Mouse (Mus musculus): ENCODE data around the gene Olfr23.
"Not testable (repeated sequence)": the region's sequence is repeated elsewhere in the genome, so short reads cannot be mapped to it uniquely, and the experiment has no call there.

Gene Olfr23

DNA sequence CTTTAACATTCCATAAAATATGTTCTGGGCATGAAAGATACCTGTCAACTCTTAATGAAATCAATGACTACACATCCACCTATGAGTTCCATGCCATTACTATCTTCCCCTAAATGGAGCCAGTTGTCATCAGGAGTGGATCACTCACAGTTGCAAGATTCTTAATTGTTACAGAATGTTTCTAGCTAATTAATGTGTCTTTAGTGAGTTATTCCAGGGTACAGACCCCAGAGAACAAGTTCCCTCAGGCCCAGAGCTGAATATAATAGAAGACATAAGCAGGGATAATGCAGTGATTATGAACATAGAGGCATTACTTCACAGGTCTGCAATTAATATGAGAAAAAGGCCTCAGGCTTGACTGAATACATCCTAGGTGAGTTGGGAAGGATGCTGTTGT, at the start of gene Olfr23:
Gene Olfr23, plus strand, starts transcription at position 301 of the 400 bp plus-strand sequence.
- DNase-seq, result no peak

DNA sequence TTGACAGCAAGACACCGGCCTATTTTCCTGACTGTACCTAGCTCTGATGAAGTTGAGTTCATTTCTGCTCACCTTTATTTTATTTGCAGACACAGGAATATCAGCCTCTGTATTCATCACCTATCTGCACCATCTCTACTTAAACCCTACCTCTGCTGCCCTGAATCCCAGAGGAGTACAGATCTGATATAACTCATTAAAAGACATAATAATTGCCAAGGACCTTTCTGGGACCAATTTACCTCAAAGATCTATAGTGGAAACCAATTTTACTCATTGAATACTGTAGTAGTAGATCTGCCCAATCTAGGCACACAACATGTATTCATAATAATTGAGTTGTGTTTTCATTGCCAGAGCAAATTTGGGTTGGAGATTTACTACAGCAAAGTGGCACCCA, 45.8 kb upstream of the Olfr23 start, which contains the start of gene Olfr394:
Gene Olfr394, minus strand, starts transcription at position 101 of the 400 bp plus-strand sequence.
- no peak for DNase-seq

DNA sequence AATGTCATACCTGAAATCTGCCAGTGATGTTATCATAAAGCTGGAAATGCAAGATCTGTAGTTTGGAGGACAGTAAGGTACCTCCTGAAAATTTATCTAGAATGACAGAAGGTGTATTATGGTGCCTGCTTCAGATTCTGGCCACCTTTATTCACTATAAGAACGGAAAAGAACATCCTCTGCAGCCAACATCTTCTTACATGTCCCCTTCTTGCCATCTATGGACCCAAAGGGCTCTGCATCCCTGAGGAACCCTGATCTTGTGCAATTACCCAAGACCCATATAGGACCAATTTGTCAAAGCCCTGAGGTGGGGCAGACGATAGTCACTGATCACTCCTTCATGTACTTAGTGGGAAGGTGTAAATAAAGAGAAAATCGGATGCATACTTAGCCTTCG, 27.3 kb upstream of the Olfr23 start, which contains the start of gene Olfr395:
Gene Olfr395, minus strand, starts transcription at position 101 of the 400 bp plus-strand sequence.
- not testable (repeated sequence) for DNase-seq

DNA sequence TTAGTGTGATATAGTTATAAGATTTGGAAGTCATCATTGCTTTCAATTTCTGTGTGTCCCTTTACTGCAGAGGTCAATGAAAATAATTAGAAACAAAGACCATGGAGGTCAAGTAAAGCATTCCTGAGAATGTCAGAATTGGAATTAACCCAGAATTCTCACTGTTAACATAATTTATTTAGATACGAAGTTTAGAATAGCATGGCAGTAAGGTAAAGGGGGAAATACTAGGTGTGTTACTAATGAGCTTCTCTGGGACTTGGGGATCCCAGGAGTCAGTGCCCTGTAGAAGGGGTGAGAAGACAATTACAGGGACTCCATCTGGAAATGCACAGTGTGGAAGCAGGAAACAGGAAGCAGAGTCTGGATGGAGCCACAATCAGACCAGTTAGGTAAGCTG, 24.0 kb downstream of the Olfr23 start, which contains the start of gene Olfr397:
Gene Olfr397, plus strand, starts transcription at position 301 of the 400 bp plus-strand sequence.
- DNase-seq, result no peak

DNA sequence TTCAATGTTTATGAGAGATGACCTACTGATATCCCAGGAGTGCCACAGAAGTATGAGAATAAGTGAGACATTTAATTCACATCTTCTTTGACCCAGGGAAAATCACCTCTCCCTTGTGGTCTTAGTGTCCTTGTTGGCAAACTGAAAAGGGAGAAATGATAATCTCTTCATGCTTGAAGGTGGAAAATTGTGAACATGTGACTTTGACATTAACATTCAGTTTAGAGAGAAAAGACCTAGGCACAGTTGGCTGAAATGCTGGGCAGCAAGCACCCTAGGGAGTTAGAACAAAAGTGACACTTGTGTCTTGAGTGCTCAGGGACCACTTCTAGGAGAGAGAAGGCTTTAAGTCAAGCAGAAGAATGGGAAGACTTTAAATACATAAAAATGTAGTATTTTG, 53.8 kb downstream of the Olfr23 start, which contains the start of gene Olfr398:
Gene Olfr398, minus strand, starts transcription at position 101 of the 400 bp plus-strand sequence.
- no peak for DNase-seq
